Mouse (Mus musculus) testis, adult 2 months (tissue): ENCODE measurements around the gene Gcnt7.

Experiments used
- CTCF ChIP-seq: fragments of 200-500 bp; IDR thresholded peaks from 2 replicates; pipeline ENCODE4 v1.5.1; 2012; ENCODE audit warnings: low read depth, mild to moderate bottlenecking, inconsistent platforms, low read length, moderate library complexity; ENCODE audit not compliant: control insufficient read depth, insufficient read depth, insufficient replicate concordance
- POLR2A ChIP-seq: fragments of 200-500 bp; IDR thresholded peaks from 2 replicates; pipeline ENCODE4 v1.6.1; 2012; ENCODE audit warnings: low read depth, mild to moderate bottlenecking, inconsistent platforms, low read length, moderate library complexity; ENCODE audit not compliant: control insufficient read depth

GRCm38 (mm10) chr2:172413894-172414293, 44.5 kb downstream of the Gcnt7 start:
- TF ChIP-seq CTCF (no peak), POLR2A (no peak)
